Comparison of ENCODE assay signal across 9 mouse cellular contexts in the genomic region with DNA sequence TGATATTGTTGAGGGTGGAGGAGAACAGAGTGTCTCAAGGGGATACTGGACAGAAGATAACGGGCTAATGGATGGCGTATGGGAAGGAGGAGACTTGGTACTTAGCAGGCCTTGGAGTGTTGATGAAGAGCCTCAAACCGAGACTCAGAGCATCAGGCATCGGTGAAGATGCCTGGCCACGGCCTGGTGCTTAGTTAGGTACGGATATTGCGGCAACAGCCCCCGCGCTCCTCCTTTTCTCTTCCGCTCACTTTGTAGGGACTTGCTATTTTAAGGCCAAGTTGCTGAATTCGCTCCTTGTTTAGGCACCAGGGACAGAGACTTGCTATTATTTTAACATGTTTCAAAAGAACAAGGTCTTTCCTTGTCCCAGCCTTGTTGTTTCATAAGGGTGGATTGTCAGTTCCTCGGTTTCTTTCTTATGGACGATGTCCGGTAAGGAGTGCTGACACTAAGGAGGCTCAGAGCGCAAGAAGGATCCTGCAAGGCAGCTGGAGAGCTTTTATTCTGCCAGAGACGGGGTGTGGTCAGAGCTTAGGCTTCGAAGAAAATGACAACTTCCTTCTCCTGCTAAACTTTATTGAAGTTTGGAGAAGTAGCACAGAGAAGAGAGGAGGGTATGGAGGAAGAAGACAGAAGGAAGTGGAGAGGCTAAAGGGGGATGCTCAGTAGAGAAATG. TPM values are rescaled to one million over a fixed set of nuclear protein-coding genes. Genes with fewer than 3 reads are reported as not detected.
DNase-seq lines count a peak whose midpoint lies in the region; ATAC-seq and TF ChIP-seq lines count a peak whose summit lies in the region.
"Had no signal": no experiment of that assay in that cellular context is flagged by ENCODE, and none has a peak within 500 bp of the region (broad histone marks: within the 10 kb centered on the region; RNA-seq: fewer than 3 reads in every experiment).

No protein-coding gene starts in this region.

- 0 out of 2 replicates have a peak overlapping the region, but pooled peaks have one; percentile 15 for H3K27ac ChIP-seq in forebrain, postnatal 0 days (ENCODE audit: low read depth, low read length)
- no peak overlapping the region for H3K27ac ChIP-seq in forebrain, embryonic 14.5 days (ENCODE audit: low read depth, low read length)
- peak overlapping the region; percentile 81 for H3K27ac ChIP-seq in heart, postnatal 0 days (ENCODE audit: low read depth)
- H3K27ac ChIP-seq in limb, embryonic 13.5 days, result no peak overlapping the region; the same call in 1 of the 2 replicates
- H3K27ac ChIP-seq: liver, embryonic 15.5 days had no signal

- no peaks in the 10 kb centered on the region for H3K4me1 ChIP-seq in forebrain, postnatal 0 days (ENCODE audit: insufficient read depth)
- H3K4me1 ChIP-seq in forebrain, embryonic 14.5 days (ENCODE audit: control insufficient read depth, insufficient read depth, low read length), result no peaks in the 10 kb centered on the region
- H3K4me1 ChIP-seq in heart, postnatal 0 days (ENCODE audit: control insufficient read depth, insufficient read depth), result peaks cover 12% of the 10 kb centered on the region; the same call in 1 of the 2 replicates
- peaks cover 59% of the 10 kb centered on the region for H3K4me1 ChIP-seq in limb, embryonic 13.5 days

- H3K36me3 ChIP-seq in forebrain, postnatal 0 days (ENCODE audit: insufficient read depth), result no peaks in the 10 kb centered on the region
- no peaks in the 10 kb centered on the region for H3K36me3 ChIP-seq in forebrain, embryonic 14.5 days (ENCODE audit: control insufficient read depth, insufficient read depth, low read length)
- no peaks in the 10 kb centered on the region for H3K36me3 ChIP-seq in heart, postnatal 0 days (replicated peaks; ENCODE audit: control insufficient read depth, insufficient read depth, low read length)
- peaks cover 8% of the 10 kb centered on the region for H3K36me3 ChIP-seq in limb, embryonic 13.5 days
- H3K36me3 ChIP-seq: liver, embryonic 15.5 days had no signal

- H3K4me2 ChIP-seq in forebrain, postnatal 0 days (ENCODE audit: low read depth), result no peak overlapping the region
- no peak overlapping the region for H3K4me2 ChIP-seq in forebrain, embryonic 14.5 days (ENCODE audit: low read length)
- H3K4me2 ChIP-seq in heart, postnatal 0 days (ENCODE audit: low read depth, low read length), result peak overlapping the region; percentile 19; the same call in 1 of the 2 replicates
- H3K4me2 ChIP-seq in limb, embryonic 13.5 days (replicated peaks), result peak overlapping the region; percentile 25
- H3K4me2 ChIP-seq: liver, embryonic 15.5 days had no signal

- ATAC-seq in forebrain, postnatal 0 days, result no peak
- ATAC-seq in forebrain, embryonic 14.5 days, result no peak
- ATAC-seq in heart, postnatal 0 days (ENCODE audit: insufficient read depth, low read depth), result peak; percentile 35; the same call in 1 of the 2 replicates
- no peak for ATAC-seq in limb, embryonic 13.5 days (ENCODE audit: low FRiP score, low read depth)

- no peak for TF ChIP-seq CTCF in forebrain, postnatal 0 days (IDR thresholded peaks at IDR 0.05; ENCODE audit: low read depth)
- no peak for TF ChIP-seq CTCF in heart, postnatal 0 days (IDR thresholded peaks at IDR 0.05; ENCODE audit: low read depth)

- H3K9ac ChIP-seq in forebrain, postnatal 0 days, result no peak overlapping the region
- no peak overlapping the region for H3K9ac ChIP-seq in forebrain, embryonic 14.5 days (ENCODE audit: low read length)
- no peak overlapping the region for H3K9ac ChIP-seq in heart, postnatal 0 days (replicated peaks; ENCODE audit: low read depth, low read length)
- no peak overlapping the region for H3K9ac ChIP-seq in limb, embryonic 13.5 days
- H3K9ac ChIP-seq: liver, embryonic 15.5 days had no signal

- peaks cover 5% of the 10 kb centered on the region for H3K27me3 ChIP-seq in forebrain, postnatal 0 days (ENCODE audit: insufficient read depth, low read length)
- no peaks in the 10 kb centered on the region for H3K27me3 ChIP-seq in forebrain, embryonic 14.5 days (replicated peaks; ENCODE audit: control insufficient read depth, insufficient read depth, low read length)
- no peaks in the 10 kb centered on the region for H3K27me3 ChIP-seq in heart, postnatal 0 days (ENCODE audit: control insufficient read depth, insufficient read depth, low read length)
- H3K27me3 ChIP-seq in limb, embryonic 13.5 days, result no peaks in the 10 kb centered on the region
- H3K27me3 ChIP-seq: liver, embryonic 15.5 days had no signal

- WGBS in forebrain, postnatal 0 days, result 42% methylated on average over 17 of the region's 17 CpGs
- 36% methylated on average over 17 of the region's 17 CpGs for WGBS in forebrain, embryonic 14.5 days
- WGBS in heart, postnatal 0 days, result 49% methylated on average over 17 of the region's 17 CpGs
- WGBS in limb, embryonic 13.5 days, result 51% methylated on average over 17 of the region's 17 CpGs

- intact Hi-C loops in gastrocnemius, postnatal 36 days (cut with DNase I), result no loop called here

- no peaks in the 10 kb centered on the region for H3K9me3 ChIP-seq in forebrain, postnatal 0 days (ENCODE audit: low read length)
- no peaks in the 10 kb centered on the region for H3K9me3 ChIP-seq in forebrain, embryonic 14.5 days (replicated peaks; ENCODE audit: control insufficient read depth, low read length)
- H3K9me3 ChIP-seq in heart, postnatal 0 days (replicated peaks; ENCODE audit: control insufficient read depth, low read length), result no peaks in the 10 kb centered on the region
- no peaks in the 10 kb centered on the region for H3K9me3 ChIP-seq in limb, embryonic 13.5 days
- H3K9me3 ChIP-seq: liver, embryonic 15.5 days had no signal

- TF ChIP-seq EP300 in heart, postnatal 0 days (IDR thresholded peaks at IDR 0.05; ENCODE audit: low read depth), result no peak

- no peak overlapping the region for H3K4me3 ChIP-seq in forebrain, postnatal 0 days (ENCODE audit: low read depth, low read length)
- H3K4me3 ChIP-seq in forebrain, embryonic 14.5 days (ENCODE audit: low read depth, low read length), result no peak overlapping the region
- H3K4me3 ChIP-seq in heart, postnatal 0 days (ENCODE audit: low read depth, low read length), result no peak overlapping the region
- H3K4me3 ChIP-seq in limb, embryonic 13.5 days, result no peak overlapping the region
- H3K4me3 ChIP-seq: liver, embryonic 15.5 days had no signal

- no peak for DNase-seq in forebrain, postnatal 0 days
- no peak for DNase-seq in forebrain, embryonic 14.5 days (ENCODE audit: low spot score)
- peak; percentile 64 for DNase-seq in R1 (ENCODE audit: low read depth, low spot score)
- DNase-seq in heart, postnatal 0 days (ENCODE audit: low spot score), result peak; percentile 24
- no peak for DNase-seq in neural tube, embryonic 10.5 days (ENCODE audit: extremely low spot score, low spot score)
- no peak for DNase-seq in gastrocnemius, postnatal 36 days
- no peak for DNase-seq in right cerebral cortex, postnatal 36 days (ENCODE audit: low spot score in 2 of 2)

RNA-seq across cellular contexts. Expression of a gene that starts 16.9 kb away (rescaled TPM):
- 3.9 and 6.5 TPM in 2 replicates for total RNA-seq in forebrain, postnatal 0 days (2014; rRNA removed)
- polyA plus RNA-seq in forebrain, postnatal 0 days (2015; fragmentation: Nextera tagmentation; extraction: Ambion mirVana), result 2.4 and 2.5 TPM in 2 replicates
- polyA plus RNA-seq in forebrain, embryonic 14.5 days (2014; fragmentation: Nextera tagmentation; extraction: Ambion mirVana), result 4.3 and 5.2 TPM in 2 replicates
- total RNA-seq in heart, postnatal 0 days (2014; rRNA removed; ENCODE audit: low replicate concordance), result 6.1 and 13.2 TPM in 2 replicates
- 3.6 and 3.9 TPM in 2 replicates for polyA plus RNA-seq in heart, postnatal 0 days (2015; fragmentation: Nextera tagmentation; extraction: Ambion mirVana)
- 53.1 and 53.5 TPM in 2 replicates for polyA plus RNA-seq in limb, embryonic 13.5 days (2015; fragmentation: Nextera tagmentation; extraction: Ambion mirVana)
- 10 to 100 TPM; 19.0 to 22.7 TPM for total RNA-seq in gastrocnemius, postnatal 36 days (2021)

RNA-seq across cellular contexts. Expression of a gene that starts 53.3 kb away (rescaled TPM):
- total RNA-seq in forebrain, postnatal 0 days (2014; rRNA removed), result 18.2 and 25.7 TPM in 2 replicates
- polyA plus RNA-seq in forebrain, postnatal 0 days (2015; fragmentation: Nextera tagmentation; extraction: Ambion mirVana), result 42.0 and 43.5 TPM in 2 replicates
- polyA plus RNA-seq in forebrain, embryonic 14.5 days (2014; fragmentation: Nextera tagmentation; extraction: Ambion mirVana), result 57.7 and 64.0 TPM in 2 replicates
- total RNA-seq in heart, postnatal 0 days (2014; rRNA removed; ENCODE audit: low replicate concordance), result 11.6 and 18.7 TPM in 2 replicates
- polyA plus RNA-seq in heart, postnatal 0 days (2015; fragmentation: Nextera tagmentation; extraction: Ambion mirVana), result 28.4 and 30.5 TPM in 2 replicates
- 70.2 and 70.9 TPM in 2 replicates for polyA plus RNA-seq in limb, embryonic 13.5 days (2015; fragmentation: Nextera tagmentation; extraction: Ambion mirVana)
- 1 to 10 TPM; 7.5 to 8.8 TPM for total RNA-seq in gastrocnemius, postnatal 36 days (2021)

Comparison
In these comparisons a context has a peak if more than half of its experiments do, and no peak if none do; other contexts are left out.
1. H3K27ac ChIP-seq: peak in forebrain, postnatal 0 days (single experiment) and heart, postnatal 0 days (single experiment); none in forebrain, embryonic 14.5 days (single experiment) and limb, embryonic 13.5 days (single experiment).
2. DNase-seq: peak in R1 (single experiment) and heart, postnatal 0 days (single experiment); none in forebrain, postnatal 0 days (single experiment), forebrain, embryonic 14.5 days (single experiment), neural tube, embryonic 10.5 days (single experiment), gastrocnemius, postnatal 36 days (0 of 2) and right cerebral cortex, postnatal 36 days (0 of 2).
3. H3K4me2 ChIP-seq: peak in heart, postnatal 0 days (single experiment) and limb, embryonic 13.5 days (single experiment); none in forebrain, postnatal 0 days (single experiment) and forebrain, embryonic 14.5 days (single experiment).